Mouse (Mus musculus) brain, embryonic 14.5 days (tissue): ENCODE measurements around the gene Sptb. TPM values are rescaled to one million over a fixed set of nuclear protein-coding genes. Genes with fewer than 3 reads are reported as not detected.

Experiments
- DNase-seq: peaks from one replicate; pipeline ENCODE4 v3.0.0-alpha.2; 2011; ENCODE audit warnings: low read depth
- CTCF ChIP-seq: fragments of 200-500 bp; IDR thresholded peaks from 2 replicates; pipeline ENCODE4 v1.5.1; 2012; ENCODE audit warnings: inconsistent platforms, mild to moderate bottlenecking, moderate library complexity, borderline replicate concordance; ENCODE audit not compliant: insufficient read depth, insufficient read length; ENCODE audit errors: extremely low read depth
- POLR2A ChIP-seq: fragments of 200-500 bp; IDR thresholded peaks from 2 replicates; pipeline ENCODE4 v1.6.1; 2012; ENCODE audit warnings: mild to moderate bottlenecking, inconsistent platforms, borderline replicate concordance; ENCODE audit not compliant: poor library complexity, insufficient read depth, insufficient read length, severe bottlenecking; ENCODE audit errors: extremely low read depth
- polyA plus RNA-seq: library from polyadenylated mRNA; depleted of rRNA; stranded (reverse); fragments of >200 nt; gene quantifications from 2 replicates; pipeline ENCODE4 v1.2.3, GENCODE M21; 2012

The Sptb gene
- polyA plus RNA-seq, 1 experiment = 8.4 TPM

GRCm38 (mm10) chr12:76558206-76558605 lies 152.1 kb downstream of the Sptb start:
- no peak for DNase-seq

GRCm38 (mm10) chr12:76556745-76557389 lies 153.5 kb downstream of the Sptb start:
- no peak for TF ChIP-seq CTCF
- no peak for TF ChIP-seq POLR2A
- DNase-seq = peak; percentile 45

More at GRCm38 (mm10) chr12:76558206-76558605, 152.1 kb downstream of the Sptb start:
- TF ChIP-seq CTCF = no peak
- TF ChIP-seq POLR2A = no peak

GRCm38 (mm10) chr12:76556187-76556586 lies 154.2 kb downstream of the Sptb start:
- TF ChIP-seq POLR2A (no peak), CTCF (no peak)

GRCm38 (mm10) chr12:76554871-76555386 lies 155.4 kb downstream of the Sptb start:
- DNase-seq = no peak
- no peak for TF ChIP-seq CTCF
- TF ChIP-seq POLR2A = no peak

More at GRCm38 (mm10) chr12:76556187-76556586, 154.2 kb downstream of the Sptb start:
- no peak for DNase-seq

GRCm38 (mm10) chr12:76554392-76554791 lies 156.0 kb downstream of the Sptb start:
- TF ChIP-seq CTCF = no peak
- TF ChIP-seq POLR2A = no peak
- DNase-seq = no peak

GRCm38 (mm10) chr12:76553917-76554316 lies 156.4 kb downstream of the Sptb start:
- no peak for DNase-seq
- TF ChIP-seq CTCF (no peak), POLR2A (no peak)

GRCm38 (mm10) chr12:76552958-76553357 lies 157.4 kb downstream of the Sptb start:
- no peak for DNase-seq
- no peak for TF ChIP-seq CTCF
- no peak for TF ChIP-seq POLR2A

GRCm38 (mm10) chr12:76552321-76552720 lies 158.0 kb downstream of the Sptb start:
- TF ChIP-seq POLR2A = no peak
- TF ChIP-seq CTCF = no peak

GRCm38 (mm10) chr12:76549203-76549602 lies 161.1 kb downstream of the Sptb start:
- no peak for DNase-seq
- TF ChIP-seq CTCF = no peak
- TF ChIP-seq POLR2A = no peak

More at GRCm38 (mm10) chr12:76552321-76552720, 158.0 kb downstream of the Sptb start:
- DNase-seq = no peak

GRCm38 (mm10) chr12:76548082-76548423 lies 162.3 kb downstream of the Sptb start:
- no peak for TF ChIP-seq CTCF
- no peak for TF ChIP-seq POLR2A
- peak; percentile 22 for DNase-seq

- DNase-seq = peak; percentile 5
- TF ChIP-seq CTCF (no peak), POLR2A (no peak)
These were observed 162.8 kb downstream of the Sptb start for GRCm38 (mm10) chr12:76547409-76548081.
